Mouse (Mus musculus) gastrocnemius, postnatal 10 days (tissue): ENCODE results near the gene Rab11fip3. TPM values are rescaled to one million over a fixed set of nuclear protein-coding genes. Genes with fewer than 3 reads are reported as not detected.

Experiments used
- total RNA-seq, 2 experiments: library from RNA; stranded (reverse); gene quantifications; 2 replicates each; pipeline ENCODE4 v1.2.3; 2021

Gene Rab11fip3
- total RNA-seq, 2 experiments from 2014 or later: 37.9 to 41.5 TPM

Other genes with a start within 250 kb of the Rab11fip3 start
- 10 to 100 TPM in 1 of 2 experiments, 1 to 10 TPM in 1; 10.0 to 10.8 TPM for gene Wdr24, start 245.9 kb downstream of the Rab11fip3 start, total RNA-seq
- 10 to 100 TPM; 22.1 to 25.8 TPM for gene Jmjd8, start 240.7 kb downstream of the Rab11fip3 start, total RNA-seq
- gene Stub1, start 236.2 kb downstream of the Rab11fip3 start, total RNA-seq: 10 to 100 TPM; 95.7 to 99.9 TPM
- gene Rhbdl1, start 232.3 kb downstream of the Rab11fip3 start, total RNA-seq: 10 to 100 TPM in 1 of 2 experiments, 1 to 10 TPM in 1; 9.8 to 10.9 TPM
- 1 to 10 TPM; 5.8 to 7.3 TPM for gene Gm20683, start 227.8 kb downstream of the Rab11fip3 start, total RNA-seq
- gene Rhot2, start 224.7 kb downstream of the Rab11fip3 start, total RNA-seq: 10 to 100 TPM; 36.8 TPM
- 1 to 10 TPM; 3.3 to 5.2 TPM for gene Wdr90, start 208.1 kb downstream of the Rab11fip3 start, total RNA-seq
- gene Mcrip2, start 200.8 kb downstream of the Rab11fip3 start, total RNA-seq: 10 to 100 TPM; 57.9 to 61.8 TPM
- gene Mettl26, start 194.5 kb downstream of the Rab11fip3 start, total RNA-seq: 10 to 100 TPM; 20.7 to 23.1 TPM
- 1 to 10 TPM in 1 of 2 experiments, under 1 TPM in 1; 0.78 to 1.1 TPM for gene Wfikkn1, start 188.7 kb downstream of the Rab11fip3 start, total RNA-seq
- gene Rab40c, start 149.8 kb downstream of the Rab11fip3 start, total RNA-seq: 10 to 100 TPM in 1 of 2 experiments, 1 to 10 TPM in 1; 9.3 to 12.6 TPM
- 10 to 100 TPM; 38.4 to 39.1 TPM for gene Pigq, start 124.6 kb downstream of the Rab11fip3 start, total RNA-seq
- gene Nhlrc4, start 124.6 kb downstream of the Rab11fip3 start, total RNA-seq: not detected
- not detected for gene A930017K11Rik, start 117.0 kb downstream of the Rab11fip3 start, total RNA-seq
- 1 to 10 TPM; 6.7 to 8.6 TPM for gene Capn15, start 83.8 kb downstream of the Rab11fip3 start, total RNA-seq
- gene Decr2, start 20.8 kb upstream of the Rab11fip3 start, total RNA-seq: 1 to 10 TPM; 5.6 to 6.1 TPM
- 1 to 10 TPM; 4.9 to 6.4 TPM for gene Nme4, start 26.0 kb upstream of the Rab11fip3 start, total RNA-seq
- gene Tmem8, start 43.7 kb upstream of the Rab11fip3 start, total RNA-seq: 1 to 10 TPM; 1.3 to 1.7 TPM
- gene Mrpl28, start 53.9 kb upstream of the Rab11fip3 start, total RNA-seq: 10 to 100 TPM; 48.4 to 52.3 TPM
- gene Axin1, start 69.1 kb upstream of the Rab11fip3 start, total RNA-seq: 10 to 100 TPM; 19.3 to 23.1 TPM
- under 1 TPM in 1 of 2 experiments, not detected in 1; 0.16 TPM for gene Pdia2, start 129.5 kb upstream of the Rab11fip3 start, total RNA-seq
- 1 to 10 TPM in 1 of 2 experiments, under 1 TPM in 1; 0.94 to 1.9 TPM for gene Rgs11, start 133.4 kb upstream of the Rab11fip3 start, total RNA-seq
- 1 to 10 TPM; 3.5 to 4.8 TPM for gene Arhgdig, start 138.2 kb upstream of the Rab11fip3 start, total RNA-seq
- gene Fam234a, start 174.7 kb upstream of the Rab11fip3 start, total RNA-seq: 10 to 100 TPM; 45.8 to 59.0 TPM
- 10 to 100 TPM; 18.5 to 30.0 TPM for gene Luc7l, start 183.3 kb upstream of the Rab11fip3 start, total RNA-seq